Mouse (Mus musculus) stomach, embryonic 14.5 days (tissue): Measurements from ENCODE around the gene Tbc1d17. TPM values are rescaled to one million over a fixed set of nuclear protein-coding genes. Genes with fewer than 3 reads are reported as not detected.
"Not testable (repeated sequence)": the region's sequence is repeated elsewhere in the genome, so short reads cannot be mapped to it uniquely, and the experiment has no call there.

Experiments used
- ATAC-seq: fragments of 200-750 bp; cut with Nextera tagmentation; 2 replicates; pipeline ENCODE4 v1.8.0; 2017; ENCODE audit warnings: low read depth, moderate TSS enrichment; ENCODE audit not compliant: insufficient number of reproducible peaks, insufficient read depth, low FRiP score
- H3K27ac ChIP-seq: fragments of 300-500 bp; sonication (generic); 2 replicates; pipeline ENCODE4 v1.5.1; 2014; ENCODE audit warnings: mild to moderate bottlenecking, low read length, moderate library complexity, mixed read lengths
- H3K27me3 ChIP-seq: fragments of 300-500 bp; sonication (generic); 2 replicates; pipeline ENCODE4 v1.6.1; 2014; ENCODE audit warnings: low read length, control low read depth, mixed read lengths; ENCODE audit not compliant: control insufficient read depth, insufficient read depth
- H3K36me3 ChIP-seq: fragments of 300-500 bp; sonication (generic); 2 replicates; pipeline ENCODE4 v1.6.1; 2014; ENCODE audit warnings: mild to moderate bottlenecking, control low read depth, low read length, moderate library complexity, mixed read lengths; ENCODE audit not compliant: control insufficient read depth, insufficient read depth
- H3K4me1 ChIP-seq: fragments of 300-500 bp; sonication (generic); 2 replicates; pipeline ENCODE4 v1.6.1; 2014; ENCODE audit warnings: low read length, control low read depth, mixed read lengths; ENCODE audit not compliant: control insufficient read depth, insufficient read depth
- H3K4me2 ChIP-seq: fragments of 300-500 bp; sonication (generic); replicated peaks from 2 replicates; pipeline ENCODE4 v1.6.1; 2014; ENCODE audit warnings: low read depth, low read length, control low read depth
- H3K4me3 ChIP-seq: fragments of 300-500 bp; sonication (generic); 2 replicates; pipeline ENCODE4 v1.5.1; 2014; ENCODE audit warnings: low read depth, low read length, control low read depth
- H3K9ac ChIP-seq: fragments of 300-500 bp; sonication (generic); replicated peaks from 2 replicates; pipeline ENCODE4 v1.6.1; 2014; ENCODE audit warnings: low read depth, mild to moderate bottlenecking, control low read depth, low read length, moderate library complexity, mixed read lengths
- H3K9me3 ChIP-seq: fragments of 300-500 bp; sonication (generic); 2 replicates; pipeline ENCODE4 v1.6.1; 2016; ENCODE audit warnings: low read depth, low read length, control low read depth; ENCODE audit not compliant: control insufficient read depth
- WGBS: fragments of 180-500 bp; shearing (Covaris S2); extraction: QIAGEN DNeasy Blood & Tissue Kit; methylation state at CpG from one replicate; pipeline ENCODE4 v1.1.7; 2014; 5-methylcytosine and 5-hydroxymethylcytosine counted together
- polyA plus RNA-seq: library from polyadenylated mRNA; unstranded; fragments of >200 nt; fragmentation: Nextera tagmentation; extraction: Ambion mirVana; gene quantifications from 2 replicates; pipeline ENCODE4 v1.2.1, GENCODE M21; 2014

The Tbc1d17 gene
- polyA plus RNA-seq, 1 experiment from 2014 or later: 71.8 TPM

GRCm38 (mm10) chr7:44877833-44878232 lies 29.0 kb upstream of the Tbc1d17 start:
- WGBS: 87% methylated on average over 14 of the region's 14 CpGs
- Histone ChIP-seq H3K27ac (no peak overlapping the region), H3K4me2 (no peak overlapping the region), H3K9ac (no peak overlapping the region), H3K36me3 (peaks cover 58% of the 10 kb centered on the region), H3K4me1 (0 out of 2 replicates have a peak, but pooled peaks cover 5% of the 10 kb centered on the region), H3K27me3 (no peaks in the 10 kb centered on the region), H3K4me3 (no peak overlapping the region), H3K9me3 (no peaks in the 10 kb centered on the region)
- no peak for ATAC-seq

DNA sequence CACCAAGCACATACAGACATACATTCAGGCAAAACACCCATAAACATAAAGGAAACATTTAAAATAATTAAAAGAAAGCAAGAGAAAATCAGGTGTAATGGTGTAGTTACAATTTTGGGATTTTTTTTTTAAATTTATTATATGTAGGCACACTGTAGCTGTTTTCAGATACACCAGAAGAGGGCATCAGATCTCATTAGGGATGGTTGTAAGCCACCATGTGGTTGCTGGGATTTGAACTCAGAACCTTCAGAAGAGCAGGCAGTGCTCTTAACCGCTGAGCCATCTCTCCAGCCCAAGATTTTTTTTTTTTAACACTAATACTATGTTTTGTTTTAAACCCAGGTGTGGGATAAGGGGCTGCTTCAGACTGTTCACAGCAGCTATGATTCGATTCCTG lies 22.9 kb upstream of the Tbc1d17 start:
- not testable (repeated sequence) for H3K27me3 ChIP-seq, ATAC-seq, H3K4me3 ChIP-seq, H3K4me2 ChIP-seq, H3K9me3 ChIP-seq, H3K36me3 ChIP-seq, H3K27ac ChIP-seq, H3K9ac ChIP-seq
- peaks cover 27% of the 10 kb centered on the region for H3K4me1 ChIP-seq
- 93% methylated on average over 2 of the region's 2 CpGs for WGBS

DNA sequence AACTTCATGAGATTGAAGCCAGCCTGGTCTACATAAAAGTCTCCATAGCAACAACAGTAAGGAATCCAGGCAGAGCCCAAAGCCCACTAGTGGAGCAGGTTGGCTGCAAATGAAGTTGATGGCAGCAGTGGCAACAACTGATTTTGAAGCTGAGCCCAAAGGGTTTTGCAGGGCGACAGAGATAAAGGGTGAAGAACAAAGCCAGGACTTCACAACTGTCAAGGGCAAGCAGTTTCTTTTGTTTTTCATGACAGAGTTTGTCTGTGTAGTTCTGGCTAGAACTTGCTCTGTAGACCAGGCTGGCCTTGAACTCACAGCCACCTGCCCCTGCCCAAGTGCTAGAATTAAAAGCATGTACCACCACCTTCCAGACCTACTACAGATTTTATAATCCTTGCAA lies 22.3 kb upstream of the Tbc1d17 start:
- H3K4me3 ChIP-seq: no peak overlapping the region
- H3K4me1 ChIP-seq: peaks cover 33% of the 10 kb centered on the region
- H3K4me2 ChIP-seq: no peak overlapping the region
- no peak overlapping the region for H3K27ac ChIP-seq
- peaks cover 7% of the 10 kb centered on the region for H3K36me3 ChIP-seq
- WGBS: 78% methylated on average over 1 of the region's 1 CpGs
- no peak overlapping the region for H3K9ac ChIP-seq
- ATAC-seq: no peak
- H3K27me3 ChIP-seq: no peaks in the 10 kb centered on the region
- H3K9me3 ChIP-seq: no peaks in the 10 kb centered on the region

GRCm38 (mm10) chr7:44870614-44871013 lies 21.7 kb upstream of the Tbc1d17 start:
- Histone ChIP-seq H3K9me3 (no peaks in the 10 kb centered on the region), H3K27ac (peak overlapping the region; percentile 100), H3K36me3 (peaks cover 12% of the 10 kb centered on the region), H3K9ac (peak overlapping the region; percentile 19; the same call in 1 of the 2 replicates), H3K4me1 (peaks cover 39% of the 10 kb centered on the region), H3K4me3 (peak overlapping the region; percentile 94), H3K4me2 (peak overlapping the region; percentile 53), H3K27me3 (no peaks in the 10 kb centered on the region)
- WGBS: 75% methylated on average over 6 of the region's 6 CpGs
- ATAC-seq: no peak

DNA sequence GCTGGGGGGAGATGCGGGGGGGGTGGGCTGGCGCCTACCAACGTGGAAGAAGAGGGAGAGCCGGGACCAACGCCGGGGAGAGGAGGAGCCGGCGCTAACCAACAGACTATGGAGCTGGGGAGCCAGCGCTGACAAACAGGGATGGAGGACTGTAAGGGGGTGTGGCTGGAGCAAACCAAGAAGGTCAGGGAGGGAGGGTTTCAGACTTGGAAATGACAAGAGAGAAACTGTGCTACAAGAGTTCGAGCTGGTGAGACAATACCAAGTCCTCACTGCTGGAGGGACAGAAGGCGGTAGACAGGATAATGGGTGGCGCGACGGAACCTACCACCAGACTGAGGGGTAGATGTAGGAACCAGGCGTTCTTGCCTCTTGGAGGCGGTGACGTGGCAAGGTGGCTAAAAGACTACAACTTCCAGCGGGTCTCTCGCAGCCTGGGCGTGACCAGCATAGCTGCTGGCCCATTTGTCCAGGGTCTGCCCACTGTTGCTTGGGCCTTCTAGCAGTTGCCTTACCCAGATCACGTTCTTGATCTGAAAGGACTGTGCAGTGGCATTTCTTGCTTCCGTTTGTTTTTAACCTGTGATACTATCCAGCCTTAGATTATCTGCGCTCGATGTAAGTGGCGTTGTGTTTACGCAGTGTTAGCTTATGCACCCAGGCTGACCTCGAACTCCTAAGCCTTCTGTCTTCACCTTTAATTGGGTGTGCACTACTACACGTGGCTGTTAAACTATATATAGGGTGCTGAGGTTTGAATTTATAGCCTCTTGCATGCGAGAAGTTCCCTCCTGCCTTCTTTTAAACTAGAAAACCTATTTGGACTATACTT lies 21.0 kb upstream of the Tbc1d17 start, which contains the start of gene Ptov1:
Gene Ptov1 (minus strand): TSS at position 92 of the 832 bp plus-strand sequence.
- Histone ChIP-seq H3K4me1 (peaks cover 43% of the 10 kb centered on the region), H3K4me3 (peak within 1 kb of the TSS; percentile 94), H3K27me3 (no peaks in the 10 kb centered on the region), H3K4me2 (peak within 1 kb of the TSS; percentile 82), H3K36me3 (peaks cover 14% of the 10 kb centered on the region), H3K27ac (peak within 1 kb of the TSS; percentile 100), H3K9ac (peak within 1 kb of the TSS; percentile 100), H3K9me3 (no peaks in the 10 kb centered on the region)
- ATAC-seq: peak; percentile 90
- 2% methylated on average over 29 of the region's 29 CpGs for WGBS

DNA sequence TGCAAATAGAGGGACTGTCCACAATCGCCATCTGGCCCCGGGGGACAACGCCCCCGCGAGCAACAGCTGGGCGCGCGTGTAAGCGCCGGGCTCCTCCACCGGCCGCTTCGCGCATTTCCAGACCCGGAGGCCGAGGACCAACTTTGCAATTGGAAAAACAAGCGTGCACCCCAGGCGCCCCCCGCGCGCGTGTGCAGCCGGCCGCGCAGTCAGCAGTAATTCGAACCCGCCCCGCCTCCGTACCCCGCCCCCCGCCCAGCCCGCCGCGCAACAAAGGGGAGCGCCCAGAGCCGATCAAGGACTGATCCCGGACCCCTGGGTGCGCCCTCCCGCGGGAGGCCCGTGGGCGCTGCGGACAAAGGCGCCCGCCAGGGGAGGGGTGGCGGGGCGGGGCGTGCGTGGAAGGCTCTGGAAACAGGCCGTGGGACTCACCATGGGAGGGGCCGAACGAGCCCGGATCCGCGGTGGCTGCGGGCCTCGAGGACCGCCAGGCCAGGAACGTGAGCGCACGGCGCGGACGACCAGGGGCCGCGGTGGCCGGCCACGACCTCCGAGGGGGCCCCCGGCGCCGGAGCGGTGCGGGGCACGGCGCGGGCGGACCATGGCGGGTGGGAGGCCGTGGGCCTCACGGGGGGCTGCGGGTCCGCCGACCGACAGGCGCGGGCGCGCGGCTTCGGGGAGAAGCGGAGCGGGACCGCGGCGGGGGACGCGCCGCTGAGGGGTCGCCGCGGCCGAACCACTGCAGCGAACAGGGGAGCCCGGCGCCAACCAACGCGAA lies 20.2 kb upstream of the Tbc1d17 start:
- Histone ChIP-seq H3K36me3 (peaks cover 22% of the 10 kb centered on the region), H3K4me2 (peak overlapping the region; percentile 82), H3K27ac (peak overlapping the region; percentile 100), H3K9me3 (no peaks in the 10 kb centered on the region), H3K27me3 (no peaks in the 10 kb centered on the region), H3K4me3 (peak overlapping the region; percentile 94), H3K4me1 (peaks cover 43% of the 10 kb centered on the region), H3K9ac (peak overlapping the region; percentile 100)
- ATAC-seq: peak; percentile 59
- WGBS: under 1% methylated on average over 97 of the region's 108 CpGs

DNA sequence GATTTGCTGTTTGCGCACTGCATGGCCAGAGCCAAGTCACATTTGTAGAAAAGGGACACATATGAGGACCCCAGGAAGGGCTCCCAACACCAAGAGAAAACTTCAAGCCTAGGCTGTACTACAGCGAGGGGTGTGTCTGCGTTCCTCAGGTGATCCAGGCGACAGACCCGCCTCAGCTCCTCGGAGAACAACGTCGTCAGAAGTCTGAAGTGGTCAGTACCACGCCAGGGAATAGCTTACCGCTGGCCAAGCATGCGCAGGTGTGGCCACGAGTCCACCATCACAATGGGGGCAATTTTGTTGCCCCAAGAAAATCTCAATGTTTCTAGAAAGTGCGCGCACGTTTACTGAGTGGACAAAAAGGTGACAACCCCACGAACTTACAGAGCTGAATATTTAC lies 19.6 kb upstream of the Tbc1d17 start:
- Histone ChIP-seq H3K9ac (peak overlapping the region; percentile 100), H3K36me3 (peaks cover 29% of the 10 kb centered on the region), H3K27ac (peak overlapping the region; percentile 100; the same call in 1 of the 2 replicates), H3K4me3 (peak overlapping the region; percentile 94), H3K4me2 (peak overlapping the region; percentile 82), H3K4me1 (peaks cover 43% of the 10 kb centered on the region), H3K9me3 (no peaks in the 10 kb centered on the region), H3K27me3 (no peaks in the 10 kb centered on the region)
- no peak for ATAC-seq
- 3% methylated on average over 16 of the region's 16 CpGs for WGBS

DNA sequence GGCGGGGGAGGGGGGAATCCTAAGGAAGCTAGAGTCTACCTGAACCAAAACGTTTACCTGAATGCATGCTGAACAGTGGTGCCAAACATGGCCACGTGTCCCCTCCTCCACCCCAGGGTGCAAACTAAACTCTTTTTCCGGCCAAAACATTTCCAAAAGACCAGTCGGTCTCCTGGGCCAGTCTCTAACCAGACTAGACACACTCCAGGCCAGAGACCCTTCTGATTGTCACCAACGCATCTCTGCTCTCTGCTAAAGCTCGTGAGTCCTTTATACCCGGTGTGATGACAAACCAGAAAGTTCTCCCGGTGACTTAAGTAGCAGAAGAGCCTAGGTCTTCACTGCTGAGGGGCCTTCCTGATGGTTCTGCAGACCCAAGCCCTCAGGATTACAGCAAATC lies 18.9 kb upstream of the Tbc1d17 start:
- no peaks in the 10 kb centered on the region for H3K27me3 ChIP-seq
- WGBS: 35% methylated on average over 9 of the region's 9 CpGs
- no peak overlapping the region; the same call in 1 of the 2 replicates for H3K9ac ChIP-seq
- no peak for ATAC-seq
- peaks cover 38% of the 10 kb centered on the region for H3K4me1 ChIP-seq
- H3K27ac ChIP-seq: peak overlapping the region; percentile 21; the same call in 1 of the 2 replicates
- H3K4me2 ChIP-seq: peak overlapping the region; percentile 82
- H3K4me3 ChIP-seq: peak overlapping the region; percentile 94
- no peaks in the 10 kb centered on the region for H3K9me3 ChIP-seq
- peaks cover 35% of the 10 kb centered on the region for H3K36me3 ChIP-seq
